Mouse (Mus musculus) midbrain, postnatal 0 days (tissue): ENCODE results near the gene Serping1. TPM values are rescaled to one million over a fixed set of nuclear protein-coding genes. Genes with fewer than 3 reads are reported as not detected.

Source experiments
- ATAC-seq: fragments of 200-750 bp; cut with Nextera tagmentation; 2 replicates; pipeline ENCODE4 v1.8.0; 2017; ENCODE audit warnings: moderate number of reproducible peaks, mild to moderate bottlenecking, moderate TSS enrichment, moderate library complexity; ENCODE audit not compliant: low FRiP score
- DNase-seq: peaks from one replicate; pipeline ENCODE4 v3.0.0-alpha.2; 2015; ENCODE audit warnings: low spot score
- H3K27ac ChIP-seq: fragments of 300-500 bp; sonication (generic); 2 replicates; pipeline ENCODE4 v1.5.1; 2014; ENCODE audit warnings: low read depth, mild to moderate bottlenecking, low read length, mixed read lengths
- H3K27me3 ChIP-seq: fragments of 300-500 bp; sonication (generic); 2 replicates; pipeline ENCODE4 v1.6.1; 2014; ENCODE audit warnings: low read length, control low read depth, mixed read lengths; ENCODE audit not compliant: insufficient read depth
- H3K36me3 ChIP-seq: fragments of 300-500 bp; sonication (generic); 2 replicates; pipeline ENCODE4 v1.6.1; 2014; ENCODE audit warnings: low read length, control low read depth, mixed read lengths; ENCODE audit not compliant: insufficient read depth
- H3K4me1 ChIP-seq: fragments of 300-500 bp; sonication (generic); 2 replicates; pipeline ENCODE4 v1.6.1; 2014; ENCODE audit warnings: mild to moderate bottlenecking, control low read depth, antibody characterized with exemption, low read length, mixed read lengths; ENCODE audit not compliant: insufficient read depth
- H3K4me2 ChIP-seq: fragments of 300-500 bp; sonication (generic); 2 replicates; pipeline ENCODE4 v1.6.1; 2014; ENCODE audit warnings: low read depth, mild to moderate bottlenecking, low read length, mixed read lengths; ENCODE audit not compliant: poor library complexity, severe bottlenecking
- H3K4me3 ChIP-seq: fragments of 300-500 bp; sonication (generic); 2 replicates; pipeline ENCODE4 v1.5.1; 2014; ENCODE audit warnings: low read depth, mild to moderate bottlenecking, low read length, moderate library complexity
- H3K9ac ChIP-seq: fragments of 300-500 bp; sonication (generic); replicated peaks from 2 replicates; pipeline ENCODE4 v1.6.1; 2014; ENCODE audit warnings: mild to moderate bottlenecking, low read length, moderate library complexity, mixed read lengths; ENCODE audit not compliant: poor library complexity, severe bottlenecking
- H3K9me3 ChIP-seq: fragments of 300-500 bp; sonication (generic); 2 replicates; pipeline ENCODE4 v1.6.1; 2016; ENCODE audit warnings: low read length, control low read depth
- CTCF ChIP-seq: IDR thresholded peaks from 2 replicates; pipeline ENCODE4 v1.5.1; 2016; ENCODE audit warnings: antibody characterized with exemption, mild to moderate bottlenecking
- WGBS: fragments of 180-500 bp; shearing (Covaris S2); extraction: QIAGEN DNeasy Blood & Tissue Kit; methylation state at CpG from one replicate; pipeline ENCODE4 v1.1.7; 2014; 5-methylcytosine and 5-hydroxymethylcytosine counted together
- polyA plus RNA-seq: library from polyadenylated mRNA; unstranded; fragments of >200 nt; fragmentation: Nextera tagmentation; extraction: Ambion mirVana; gene quantifications from 2 replicates; pipeline ENCODE4 v1.2.1, GENCODE M21; 2015
- total RNA-seq: library from RNA; depleted of rRNA; stranded (reverse); fragments of >200 nt; gene quantifications from 2 replicates; pipeline ENCODE4 v1.2.3, GENCODE M21; 2014; rRNA removed

Gene Serping1
- total RNA-seq (19.9 and 20.9 TPM in 2 replicates), polyA plus RNA-seq (30.6 and 31.9 TPM in 2 replicates)

GRCm38 (mm10) chr2:84775241-84775640, at the start of gene Serping1:
TSS of gene Serping1 (minus strand) at chr2:84775444.
- WGBS, result 69% methylated on average over 9 of the region's 9 CpGs
- no peak for ATAC-seq
- Histone ChIP-seq H3K27ac (no peak within 1 kb of the TSS), H3K4me2 (peak within 1 kb of the TSS; percentile 43), H3K4me1 (peaks cover 6% of the 10 kb centered on the region; the same call in 1 of the 2 replicates), H3K4me3 (peak within 1 kb of the TSS; percentile 19), H3K9me3 (no peaks in the 10 kb centered on the region), H3K27me3 (no peaks in the 10 kb centered on the region), H3K9ac (peak within 1 kb of the TSS; percentile 50; the same call in 1 of the 2 replicates), H3K36me3 (no peaks in the 10 kb centered on the region)
- TF ChIP-seq CTCF, result no peak
- peak; percentile 9 for DNase-seq

GRCm38 (mm10) chr2:84823237-84823636, 48.0 kb upstream of the Serping1 start:
- 54% methylated on average over 2 of the region's 2 CpGs for WGBS
- ATAC-seq, result no peak
- Histone ChIP-seq H3K36me3 (no peaks in the 10 kb centered on the region), H3K9ac (no peak overlapping the region), H3K4me1 (peaks cover 3% of the 10 kb centered on the region; the same call in 1 of the 2 replicates), H3K4me2 (no peak overlapping the region), H3K27me3 (peaks cover 5% of the 10 kb centered on the region; the same call in 1 of the 2 replicates), H3K9me3 (no peaks in the 10 kb centered on the region), H3K4me3 (no peak overlapping the region), H3K27ac (no peak overlapping the region)
- DNase-seq, result no peak
- TF ChIP-seq CTCF, result no peak

- Histone ChIP-seq H3K27ac (no peak within 1 kb of the TSS), H3K9me3 (no peaks in the 10 kb centered on the region), H3K27me3 (peaks cover 5% of the 10 kb centered on the region; the same call in 1 of the 2 replicates), H3K9ac (no peak within 1 kb of the TSS), H3K36me3 (no peaks in the 10 kb centered on the region), H3K4me3 (no peak within 1 kb of the TSS), H3K4me2 (no peak within 1 kb of the TSS), H3K4me1 (no peaks in the 10 kb centered on the region)
- ATAC-seq, result no peak
- no peak for TF ChIP-seq CTCF
- DNase-seq, result no peak
- WGBS, result 71% methylated on average over 13 of the region's 13 CpGs
Measured at GRCm38 (mm10) chr2:84822552-84822951, 47.3 kb upstream of the Serping1 start, which contains the start of gene Smtnl1. TSS of gene Smtnl1 (minus strand) at chr2:84822652.

- Histone ChIP-seq H3K4me1 (no peaks in the 10 kb centered on the region), H3K36me3 (no peaks in the 10 kb centered on the region), H3K4me3 (no peak overlapping the region), H3K27ac (no peak overlapping the region), H3K9ac (no peak overlapping the region), H3K9me3 (no peaks in the 10 kb centered on the region), H3K27me3 (peaks cover 5% of the 10 kb centered on the region; the same call in 1 of the 2 replicates), H3K4me2 (no peak overlapping the region)
- DNase-seq, result no peak
- ATAC-seq, result no peak
- no peak for TF ChIP-seq CTCF
- 82% methylated on average over 3 of the region's 3 CpGs for WGBS
Measured at GRCm38 (mm10) chr2:84819861-84820260, 44.6 kb upstream of the Serping1 start.

- TF ChIP-seq CTCF, result no peak
- Histone ChIP-seq H3K9ac (no peak overlapping the region), H3K4me2 (no peak overlapping the region), H3K27me3 (no peaks in the 10 kb centered on the region), H3K9me3 (no peaks in the 10 kb centered on the region), H3K4me3 (no peak overlapping the region), H3K4me1 (no peaks in the 10 kb centered on the region), H3K27ac (no peak overlapping the region), H3K36me3 (no peaks in the 10 kb centered on the region)
- DNase-seq (no peak), ATAC-seq (no peak)
- WGBS, result 84% methylated on average over 6 of the region's 6 CpGs
Measured at GRCm38 (mm10) chr2:84812676-84813075, 37.4 kb upstream of the Serping1 start.

- 85% methylated on average over 7 of the region's 7 CpGs for WGBS
- no peak overlapping the region for H3K4me2 ChIP-seq
- no peak overlapping the region for H3K4me3 ChIP-seq
Measured at GRCm38 (mm10) chr2:84811880-84812279, 36.6 kb upstream of the Serping1 start.

More at GRCm38 (mm10) chr2:84811880-84812279, 36.6 kb upstream of the Serping1 start:
- H3K9ac ChIP-seq, result no peak overlapping the region
- no peaks in the 10 kb centered on the region for H3K4me1 ChIP-seq
- DNase-seq, result no peak
- H3K27ac ChIP-seq, result no peak overlapping the region
- no peaks in the 10 kb centered on the region for H3K36me3 ChIP-seq
- no peak for TF ChIP-seq CTCF
- no peak; the same call in 1 of the 2 replicates for ATAC-seq
- H3K27me3 ChIP-seq, result no peaks in the 10 kb centered on the region
- H3K9me3 ChIP-seq, result no peaks in the 10 kb centered on the region
